Mouse (Mus musculus): ENCODE results near the gene Olfr1490.
"Not testable (repeated sequence)": the region's sequence is repeated elsewhere in the genome, so short reads cannot be mapped to it uniquely, and the experiment has no call there.

The Olfr1490 gene

DNA sequence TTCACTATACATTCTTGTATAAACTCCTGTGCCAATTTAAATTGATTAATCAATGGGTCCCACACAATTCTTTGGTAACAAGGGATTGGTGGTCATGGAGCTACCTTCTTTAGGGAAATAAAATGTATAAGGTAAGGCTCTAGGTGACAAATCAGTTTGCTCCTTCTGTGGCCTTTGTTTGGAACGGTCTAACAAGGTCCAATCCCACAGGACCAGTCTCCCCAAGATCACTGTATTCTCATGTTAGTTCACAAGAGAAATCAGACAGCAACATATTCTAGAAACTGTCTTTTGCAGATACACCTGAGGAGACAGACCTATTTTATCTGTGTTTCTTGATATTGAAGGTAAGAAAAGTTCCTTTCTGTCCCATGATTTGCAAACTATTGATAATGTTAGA, at the start of gene Olfr1490:
Olfr1490 (plus strand) TSS at position 301 of the 400 bp plus-strand sequence.
- DNase-seq = no peak

GRCm38 (mm10) chr19:13617075-13617474, 33.8 kb upstream of the Olfr1490 start, which contains the start of gene Olfr1487:
Olfr1487 (plus strand) TSS chr19:13617375.
- DNase-seq = not testable (repeated sequence)

DNA sequence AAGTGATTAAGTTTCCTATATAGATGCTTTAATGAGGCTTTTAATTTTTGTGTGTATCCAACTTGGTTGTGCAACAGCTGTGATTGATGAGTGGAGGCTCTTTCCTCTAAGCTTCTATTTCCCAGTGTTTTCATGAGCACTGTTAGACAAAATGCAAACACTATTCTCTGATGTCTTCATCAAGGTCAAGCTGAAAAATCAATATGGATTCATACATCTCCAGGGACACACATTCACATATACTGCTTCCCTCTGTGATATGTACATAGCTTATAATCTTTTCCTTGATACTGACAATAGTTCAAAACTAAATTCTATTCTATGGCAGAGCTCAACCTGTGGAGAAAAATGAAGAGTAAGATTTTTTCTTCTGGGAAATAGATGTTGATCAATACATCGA, 19.6 kb upstream of the Olfr1490 start, which contains the start of gene Olfr1489:
Olfr1489 (plus strand) TSS at position 301 of the 400 bp plus-strand sequence.
- no peak for DNase-seq

DNA sequence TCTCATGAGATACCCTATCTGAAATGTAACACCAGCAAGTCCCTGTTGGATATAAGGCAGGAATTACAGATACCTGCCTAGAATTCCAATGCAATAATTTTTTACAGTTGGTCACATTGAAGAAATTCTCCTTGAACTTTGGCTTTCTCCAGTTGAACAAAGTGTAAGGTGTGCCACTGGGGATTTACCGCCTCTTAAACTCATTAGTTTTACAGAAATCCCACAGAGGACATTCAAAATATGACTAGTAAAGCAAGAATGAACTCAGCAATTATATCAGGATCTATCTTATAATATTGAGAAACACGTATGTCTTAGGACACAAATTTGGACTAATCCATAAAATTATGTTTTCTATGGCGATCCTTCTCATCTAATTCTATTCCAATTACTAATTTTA, 46.1 kb downstream of the Olfr1490 start, which contains the start of gene Olfr1491:
Olfr1491 (plus strand) TSS at position 301 of the 400 bp plus-strand sequence.
- DNase-seq = no peak

Data from cerebellum, adult 11 months (tissue).